Mouse (Mus musculus) erythroblast, embryonic 14.5 days (primary cell): ENCODE data around the gene Igsf11. TPM values are rescaled to one million over a fixed set of nuclear protein-coding genes. Genes with fewer than 3 reads are reported as not detected.

Experiments
- H3K27me3 ChIP-seq: 2 replicates; pipeline ENCODE4 v1.6.1; 2012; ENCODE audit warnings: inconsistent platforms; ENCODE audit not compliant: control insufficient read depth
- H3K36me3 ChIP-seq: 2 replicates; pipeline ENCODE4 v1.6.1; 2012; ENCODE audit warnings: mild to moderate bottlenecking, inconsistent platforms; ENCODE audit not compliant: control insufficient read depth
- H3K4me1 ChIP-seq: 2 replicates; pipeline ENCODE4 v1.6.1; 2012; ENCODE audit warnings: inconsistent platforms; ENCODE audit not compliant: control insufficient read depth
- H3K4me3 ChIP-seq: replicated peaks from 2 replicates; pipeline ENCODE3; 2012; ENCODE audit warnings: moderate library complexity, mild to moderate bottlenecking, inconsistent platforms
- H3K9me3 ChIP-seq: 2 replicates; pipeline ENCODE4 v1.6.1; 2012; ENCODE audit warnings: low read length, inconsistent platforms, mixed read lengths; ENCODE audit not compliant: control insufficient read depth
- GATA1 ChIP-seq: IDR thresholded peaks from 2 replicates; pipeline ENCODE4 v1.6.1; 2012; ENCODE audit warnings: low read length, inconsistent platforms, mixed read lengths
- TAL1 ChIP-seq: IDR thresholded peaks from 3 replicates; pipeline ENCODE4 v1.6.1; 2012; ENCODE audit warnings: low read length, inconsistent platforms, mixed read lengths
- polyA plus RNA-seq: library from polyadenylated mRNA; stranded (reverse); fragments of >175 nt; gene quantifications from 2 replicates; pipeline ENCODE4 v1.2.3, GENCODE M21; 2012

Igsf11 gene
- polyA plus RNA-seq, 1 experiment = not detected

GRCm38 (mm10) chr16:38920488-38920887 is 28.0 kb downstream of the Igsf11 start:
- H3K9me3 ChIP-seq = no peaks in the 10 kb centered on the region; the same call in 1 of the 2 replicates
- no peaks in the 10 kb centered on the region for H3K4me1 ChIP-seq

GRCm38 (mm10) chr16:38924940-38925339 is 32.5 kb downstream of the Igsf11 start:
- no peak for TF ChIP-seq TAL1
- no peak for TF ChIP-seq GATA1
- H3K4me1 ChIP-seq = no peaks in the 10 kb centered on the region
- H3K27me3 ChIP-seq = no peaks in the 10 kb centered on the region
- no peaks in the 10 kb centered on the region for H3K36me3 ChIP-seq
- no peak overlapping the region for H3K4me3 ChIP-seq
- no peaks in the 10 kb centered on the region; the same call in 1 of the 2 replicates for H3K9me3 ChIP-seq

More at GRCm38 (mm10) chr16:38920488-38920887, 28.0 kb downstream of the Igsf11 start:
- Histone ChIP-seq H3K4me3 (no peak overlapping the region), H3K36me3 (no peaks in the 10 kb centered on the region), H3K27me3 (no peaks in the 10 kb centered on the region)
- TF ChIP-seq TAL1 = no peak
- TF ChIP-seq GATA1 = no peak

- no peaks in the 10 kb centered on the region for H3K27me3 ChIP-seq
- no peak overlapping the region for H3K4me3 ChIP-seq
- H3K36me3 ChIP-seq = no peaks in the 10 kb centered on the region
- no peaks in the 10 kb centered on the region for H3K4me1 ChIP-seq
- TF ChIP-seq TAL1 = no peak
- no peak for TF ChIP-seq GATA1
- H3K9me3 ChIP-seq = no peaks in the 10 kb centered on the region; the same call in 1 of the 2 replicates
Observed at GRCm38 (mm10) chr16:38928760-38929159, 36.3 kb downstream of the Igsf11 start.

- Histone ChIP-seq H3K27me3 (no peaks in the 10 kb centered on the region), H3K9me3 (peaks cover 4% of the 10 kb centered on the region; the same call in 1 of the 2 replicates), H3K36me3 (no peaks in the 10 kb centered on the region), H3K4me1 (no peaks in the 10 kb centered on the region), H3K4me3 (no peak overlapping the region)
- TF ChIP-seq GATA1 (no peak), TAL1 (no peak)
Observed at GRCm38 (mm10) chr16:38931519-38931918, 39.0 kb downstream of the Igsf11 start.

GRCm38 (mm10) chr16:38940805-38941204 is 48.3 kb downstream of the Igsf11 start:
- no peak overlapping the region for H3K4me3 ChIP-seq
- TF ChIP-seq TAL1 = no peak
- TF ChIP-seq GATA1 = no peak
- no peaks in the 10 kb centered on the region for H3K36me3 ChIP-seq
- no peaks in the 10 kb centered on the region for H3K27me3 ChIP-seq
- H3K9me3 ChIP-seq = peaks cover 5% of the 10 kb centered on the region; the same call in 1 of the 2 replicates
- H3K4me1 ChIP-seq = no peaks in the 10 kb centered on the region

- H3K9me3 ChIP-seq = peaks cover 4% of the 10 kb centered on the region; the same call in 1 of the 2 replicates
- H3K4me3 ChIP-seq = no peak overlapping the region
- H3K27me3 ChIP-seq = no peaks in the 10 kb centered on the region
- TF ChIP-seq TAL1 (no peak), GATA1 (no peak)
- H3K4me1 ChIP-seq = no peaks in the 10 kb centered on the region
- no peaks in the 10 kb centered on the region for H3K36me3 ChIP-seq
Observed at GRCm38 (mm10) chr16:38941275-38941674, 48.8 kb downstream of the Igsf11 start.

GRCm38 (mm10) chr16:38943706-38944550 is 51.5 kb downstream of the Igsf11 start:
- Histone ChIP-seq H3K4me3 (no peak overlapping the region), H3K9me3 (no peaks in the 10 kb centered on the region), H3K4me1 (no peaks in the 10 kb centered on the region), H3K36me3 (no peaks in the 10 kb centered on the region), H3K27me3 (no peaks in the 10 kb centered on the region)
- TF ChIP-seq GATA1 = no peak
- TF ChIP-seq TAL1 = no peak

GRCm38 (mm10) chr16:38945111-38945510 is 52.6 kb downstream of the Igsf11 start:
- H3K9me3 ChIP-seq = no peaks in the 10 kb centered on the region
- no peaks in the 10 kb centered on the region for H3K4me1 ChIP-seq
- H3K36me3 ChIP-seq = no peaks in the 10 kb centered on the region
- TF ChIP-seq TAL1 = no peak
- no peak for TF ChIP-seq GATA1
- H3K4me3 ChIP-seq = no peak overlapping the region
- no peaks in the 10 kb centered on the region for H3K27me3 ChIP-seq

GRCm38 (mm10) chr16:38945581-38945981 is 53.1 kb downstream of the Igsf11 start:
- Histone ChIP-seq H3K4me3 (no peak overlapping the region), H3K27me3 (no peaks in the 10 kb centered on the region), H3K36me3 (no peaks in the 10 kb centered on the region), H3K4me1 (no peaks in the 10 kb centered on the region), H3K9me3 (no peaks in the 10 kb centered on the region; the same call in 1 of the 2 replicates)
- TF ChIP-seq TAL1 = no peak
- TF ChIP-seq GATA1 = no peak

- Histone ChIP-seq H3K4me3 (no peak overlapping the region), H3K27me3 (no peaks in the 10 kb centered on the region), H3K4me1 (no peaks in the 10 kb centered on the region), H3K9me3 (peaks cover 4% of the 10 kb centered on the region; the same call in 1 of the 2 replicates), H3K36me3 (no peaks in the 10 kb centered on the region)
- no peak for TF ChIP-seq GATA1
- TF ChIP-seq TAL1 = no peak
Observed at GRCm38 (mm10) chr16:38946453-38946852, 54.0 kb downstream of the Igsf11 start.
